Mouse (Mus musculus) limb, embryonic 12.5 days (tissue): Measurements from ENCODE around the gene Sh3pxd2a. TPM values are rescaled to one million over a fixed set of nuclear protein-coding genes. Genes with fewer than 3 reads are reported as not detected.
A peak's percentile ranks its signal among the peaks of the same experiment; 100 is the strongest.
"Not testable (repeated sequence)": the region's sequence is repeated elsewhere in the genome, so short reads cannot be mapped to it uniquely, and the experiment has no call there.

Experiments
- ATAC-seq: fragments of 200-750 bp; cut with Nextera tagmentation; 2 replicates; pipeline ENCODE4 v1.8.0; 2017; ENCODE audit warnings: low read depth, moderate TSS enrichment; ENCODE audit not compliant: insufficient number of reproducible peaks, insufficient read depth, low FRiP score, low TSS enrichment
- H3K27ac ChIP-seq: fragments of 300-500 bp; sonication (generic); 2 replicates; pipeline ENCODE4 v1.5.1; 2016; ENCODE audit warnings: mild to moderate bottlenecking, moderate library complexity
- H3K27me3 ChIP-seq: fragments of 300-500 bp; sonication (generic); 2 replicates; pipeline ENCODE4 v1.6.1; 2016; ENCODE audit warnings: mild to moderate bottlenecking, moderate library complexity
- H3K36me3 ChIP-seq: fragments of 300-500 bp; sonication (generic); 2 replicates; pipeline ENCODE4 v1.6.1; 2016; ENCODE audit warnings: mild to moderate bottlenecking, moderate library complexity
- H3K4me1 ChIP-seq: fragments of 300-500 bp; sonication (generic); replicated peaks from 2 replicates; pipeline ENCODE4 v1.6.1; 2016
- H3K4me2 ChIP-seq: fragments of 300-500 bp; sonication (generic); 2 replicates; pipeline ENCODE4 v1.6.1; 2016; ENCODE audit warnings: mild to moderate bottlenecking, moderate library complexity
- H3K4me3 ChIP-seq: fragments of 300-500 bp; sonication (generic); replicated peaks from 2 replicates; pipeline ENCODE4 v1.5.1; 2016; ENCODE audit warnings: mild to moderate bottlenecking
- H3K9ac ChIP-seq: fragments of 300-500 bp; sonication (generic); replicated peaks from 2 replicates; pipeline ENCODE4 v1.6.1; 2016; ENCODE audit warnings: mild to moderate bottlenecking, moderate library complexity
- H3K9me3 ChIP-seq: fragments of 300-500 bp; sonication (generic); 2 replicates; pipeline ENCODE4 v1.6.1; 2016; ENCODE audit warnings: mild to moderate bottlenecking, moderate library complexity
- WGBS: fragments of 180-500 bp; shearing (Covaris S2); methylation state at CpG from one replicate; pipeline ENCODE4 v1.1.7; 2016; 5-methylcytosine and 5-hydroxymethylcytosine counted together
- polyA plus RNA-seq: library from polyadenylated mRNA; unstranded; fragments of >200 nt; fragmentation: Nextera tagmentation; extraction: Ambion mirVana; gene quantifications from 2 replicates; pipeline ENCODE4 v1.2.1, GENCODE M21; 2016

Sh3pxd2a gene
- polyA plus RNA-seq, 1 experiment from 2014 or later = 7.7 TPM

DNA sequence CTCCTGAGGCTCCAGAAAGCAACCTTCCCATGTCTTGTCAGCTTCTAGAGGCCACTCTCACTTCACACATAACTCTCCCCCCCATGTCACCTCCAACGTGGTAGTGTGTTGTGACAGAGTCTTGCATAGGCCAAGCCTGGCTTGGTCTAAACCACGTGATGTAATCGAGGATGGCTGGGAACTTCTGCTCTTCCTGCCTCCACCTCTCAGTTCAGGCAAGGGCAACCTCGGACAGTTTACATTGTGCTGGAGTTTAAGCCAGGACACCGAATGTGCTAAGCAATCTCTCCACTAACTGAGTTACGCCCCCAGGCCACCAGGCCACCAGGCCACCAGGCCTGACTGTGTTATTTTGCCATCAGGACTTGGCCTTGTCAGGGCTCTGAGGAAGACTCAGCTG is 57.7 kb downstream of the Sh3pxd2a start:
- no peak overlapping the region for H3K4me2 ChIP-seq
- no peaks in the 10 kb centered on the region for H3K27me3 ChIP-seq
- no peak overlapping the region for H3K9ac ChIP-seq
- ATAC-seq = no peak
- H3K36me3 ChIP-seq = peaks cover 5% of the 10 kb centered on the region; the same call in 1 of the 2 replicates
- WGBS = 74% methylated on average over 6 of the region's 6 CpGs
- no peak overlapping the region for H3K27ac ChIP-seq
- no peak overlapping the region for H3K4me3 ChIP-seq
- H3K4me1 ChIP-seq = peaks cover 32% of the 10 kb centered on the region
- no peaks in the 10 kb centered on the region for H3K9me3 ChIP-seq

DNA sequence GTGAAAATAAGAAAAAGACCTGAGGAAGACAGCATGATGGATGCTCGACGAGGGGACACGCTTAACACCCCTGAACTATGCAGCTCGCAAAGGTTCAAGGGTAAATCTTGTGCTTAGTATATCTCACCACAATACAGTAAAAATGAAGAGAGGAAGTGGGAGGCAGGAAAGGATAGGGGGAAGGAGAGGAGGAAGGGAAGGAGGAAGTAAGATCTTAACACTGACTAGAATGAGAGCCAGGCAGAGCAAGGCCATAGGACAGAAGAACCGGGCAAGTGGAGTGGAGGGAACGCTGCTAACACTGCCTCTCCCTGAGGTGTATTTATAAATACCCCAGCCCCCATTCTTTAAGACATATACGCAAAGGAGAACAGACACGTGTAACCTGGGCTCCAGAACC is 58.7 kb downstream of the Sh3pxd2a start:
- no peak for ATAC-seq
- Histone ChIP-seq H3K4me1 (peaks cover 32% of the 10 kb centered on the region), H3K9me3 (no peaks in the 10 kb centered on the region), H3K27ac (no peak overlapping the region), H3K9ac (no peak overlapping the region), H3K4me2 (no peak overlapping the region), H3K36me3 (peaks cover 5% of the 10 kb centered on the region; the same call in 1 of the 2 replicates), H3K4me3 (no peak overlapping the region), H3K27me3 (no peaks in the 10 kb centered on the region)
- 89% methylated on average over 8 of the region's 8 CpGs for WGBS

DNA sequence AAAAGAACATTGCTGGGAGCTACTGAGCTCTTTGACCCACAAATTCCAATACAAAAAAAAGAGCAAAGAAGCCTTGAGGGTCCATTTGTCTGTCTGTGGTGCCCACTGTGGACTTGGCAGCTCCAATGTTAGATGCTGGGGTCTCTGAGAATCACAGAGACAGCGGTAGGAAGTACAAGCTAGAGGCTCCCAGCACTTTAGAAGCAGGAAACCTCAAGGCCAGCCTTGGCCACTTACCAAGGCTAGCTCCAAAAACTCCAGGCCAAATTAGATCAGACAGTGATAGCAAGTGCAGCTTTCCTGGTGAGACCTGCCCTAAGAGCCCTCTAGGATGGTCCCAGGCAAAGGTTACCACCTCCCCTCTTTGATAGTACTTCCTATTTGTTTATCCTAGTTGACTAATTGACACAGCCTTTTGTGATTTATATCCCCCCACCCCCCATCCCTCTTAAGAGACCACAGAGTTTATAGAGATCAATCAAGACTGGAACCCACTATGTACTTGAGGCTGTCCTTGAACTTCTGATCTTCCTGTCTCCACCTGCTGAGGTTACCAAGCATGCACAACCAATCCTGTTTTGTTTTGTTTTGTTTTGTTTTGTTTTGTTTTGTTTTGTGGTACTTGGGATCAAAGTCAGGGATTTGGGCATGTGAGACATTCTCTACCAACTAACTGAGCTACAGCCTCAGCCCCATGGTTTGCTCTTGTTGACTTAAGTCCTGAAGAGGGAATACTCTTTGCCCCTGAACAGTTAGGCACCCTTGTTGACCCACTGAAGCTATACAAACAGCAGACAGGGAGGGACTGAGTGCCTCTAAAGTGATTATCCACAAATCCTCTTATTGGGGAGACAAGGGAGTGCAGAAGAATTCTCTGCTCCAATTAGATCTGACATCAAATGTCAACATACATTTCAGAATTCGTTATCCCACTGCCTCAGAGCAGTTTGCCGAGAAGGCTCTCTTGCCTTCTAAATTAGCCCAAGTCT is 60.5 kb downstream of the Sh3pxd2a start:
- peaks cover 5% of the 10 kb centered on the region; the same call in 1 of the 2 replicates for H3K36me3 ChIP-seq
- H3K4me3 ChIP-seq = no peak overlapping the region
- 59% methylated on average over 3 of the region's 3 CpGs for WGBS
- no peaks in the 10 kb centered on the region for H3K9me3 ChIP-seq
- H3K27me3 ChIP-seq = no peaks in the 10 kb centered on the region
- no peak overlapping the region for H3K4me2 ChIP-seq
- H3K9ac ChIP-seq = no peak overlapping the region
- no peak for ATAC-seq
- H3K27ac ChIP-seq = peak overlapping the region; percentile 32; the same call in 1 of the 2 replicates
- H3K4me1 ChIP-seq = peaks cover 33% of the 10 kb centered on the region

DNA sequence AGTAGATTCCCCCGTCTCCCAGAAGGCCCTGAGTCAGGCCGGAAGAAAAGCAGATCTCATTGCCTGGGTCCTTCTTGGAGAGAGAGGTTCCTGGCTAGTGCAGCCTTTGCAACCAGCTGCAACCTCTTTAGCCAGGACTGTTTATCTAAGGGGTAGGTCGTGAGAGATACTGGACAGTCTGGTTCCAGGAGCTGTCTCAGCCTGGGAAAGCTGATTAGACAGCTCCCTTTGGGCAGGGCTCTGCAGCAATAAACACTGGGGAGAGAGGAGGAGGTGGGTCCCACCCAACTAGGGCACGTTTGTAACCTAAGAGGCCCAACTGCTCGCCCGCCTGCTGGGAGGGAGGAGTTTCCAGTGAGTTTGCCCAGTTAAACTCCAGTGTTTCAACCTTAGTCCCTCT is 61.2 kb downstream of the Sh3pxd2a start:
- no peaks in the 10 kb centered on the region for H3K9me3 ChIP-seq
- WGBS = 17% methylated on average over 6 of the region's 6 CpGs
- ATAC-seq = no peak
- H3K36me3 ChIP-seq = peaks cover 5% of the 10 kb centered on the region; the same call in 1 of the 2 replicates
- H3K9ac ChIP-seq = no peak overlapping the region
- peaks cover 36% of the 10 kb centered on the region for H3K4me1 ChIP-seq
- no peak overlapping the region for H3K4me3 ChIP-seq
- H3K27ac ChIP-seq = peak overlapping the region; percentile 32; the same call in 1 of the 2 replicates
- H3K4me2 ChIP-seq = no peak overlapping the region
- H3K27me3 ChIP-seq = no peaks in the 10 kb centered on the region

DNA sequence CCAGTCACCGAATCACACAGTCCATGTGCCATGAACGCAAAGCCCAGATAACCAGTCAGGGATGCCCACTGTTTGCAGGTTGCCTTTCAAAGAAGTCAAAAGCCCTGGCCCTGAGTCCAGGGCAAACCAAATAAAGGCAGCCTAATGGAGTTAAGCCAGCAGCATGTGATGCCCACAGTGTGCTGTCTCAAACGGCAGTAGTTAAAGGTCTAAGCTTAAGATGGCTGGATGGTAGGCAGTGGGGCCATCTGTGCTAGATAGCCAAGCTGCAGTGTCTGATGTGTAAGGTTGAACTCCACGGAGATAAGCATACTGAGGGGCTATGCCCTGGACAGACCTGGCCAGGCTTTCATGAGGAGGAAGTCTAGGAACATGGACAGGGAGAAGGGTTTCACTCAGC is 61.7 kb downstream of the Sh3pxd2a start:
- H3K4me2 ChIP-seq = no peak overlapping the region
- no peaks in the 10 kb centered on the region for H3K27me3 ChIP-seq
- H3K36me3 ChIP-seq = peaks cover 3% of the 10 kb centered on the region; the same call in 1 of the 2 replicates
- peaks cover 41% of the 10 kb centered on the region for H3K4me1 ChIP-seq
- no peaks in the 10 kb centered on the region for H3K9me3 ChIP-seq
- ATAC-seq = no peak
- WGBS = 69% methylated on average over 4 of the region's 4 CpGs
- no peak overlapping the region for H3K9ac ChIP-seq
- peak overlapping the region; percentile 8; the same call in 1 of the 2 replicates for H3K27ac ChIP-seq
- H3K4me3 ChIP-seq = no peak overlapping the region

DNA sequence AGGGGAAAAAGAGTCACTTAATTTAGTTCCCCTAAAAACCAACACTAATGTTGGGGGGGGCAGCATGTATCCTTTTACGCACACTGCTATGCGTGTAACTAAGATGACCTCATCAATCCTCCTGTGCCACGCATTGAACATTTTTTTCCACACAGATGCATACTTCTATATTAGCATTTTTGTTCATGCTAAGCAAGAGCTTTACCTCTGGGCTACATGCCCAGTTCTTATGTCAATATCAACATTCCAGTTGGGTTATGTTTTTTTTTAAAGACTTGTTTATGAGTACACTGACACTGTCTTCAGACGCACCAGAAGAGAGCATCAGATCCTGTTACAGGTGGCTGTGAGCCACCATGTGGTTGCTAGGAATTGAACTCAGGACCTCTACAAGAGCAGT is 64.5 kb downstream of the Sh3pxd2a start:
- peaks cover 42% of the 10 kb centered on the region for H3K4me1 ChIP-seq

DNA sequence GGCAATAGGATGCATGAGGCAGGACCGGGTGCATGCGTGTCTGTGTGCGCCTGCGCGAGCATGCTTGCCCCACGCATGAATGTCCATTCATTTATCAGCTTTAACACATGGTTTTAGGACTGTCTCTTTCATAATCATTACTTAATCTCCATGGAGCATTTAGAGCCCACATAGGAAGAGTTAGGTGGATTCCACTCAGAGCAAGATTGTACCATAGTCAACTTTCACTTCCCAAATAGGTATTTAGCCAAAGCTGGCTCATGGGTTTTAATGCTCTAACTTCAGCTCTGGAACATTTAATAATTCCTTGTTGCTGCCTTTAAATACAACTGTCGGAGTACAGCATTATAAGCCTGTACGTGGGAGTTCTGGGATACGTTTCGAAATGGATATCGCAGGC is 65.2 kb downstream of the Sh3pxd2a start:
- 96% methylated on average over 11 of the region's 11 CpGs for WGBS
- H3K4me2 ChIP-seq = no peak overlapping the region
- H3K27ac ChIP-seq = no peak overlapping the region
- no peak overlapping the region for H3K9ac ChIP-seq
- H3K27me3 ChIP-seq = no peaks in the 10 kb centered on the region
- no peaks in the 10 kb centered on the region for H3K36me3 ChIP-seq
- H3K4me3 ChIP-seq = no peak overlapping the region
- H3K9me3 ChIP-seq = no peaks in the 10 kb centered on the region
- ATAC-seq = no peak
- peaks cover 42% of the 10 kb centered on the region for H3K4me1 ChIP-seq

More for the DNA sequence above, 64.5 kb downstream of the Sh3pxd2a start:
- no peak overlapping the region for H3K4me3 ChIP-seq
- H3K9ac ChIP-seq = no peak overlapping the region
- no peak overlapping the region for H3K4me2 ChIP-seq
- WGBS = 83% methylated on average over 4 of the region's 4 CpGs
- no peaks in the 10 kb centered on the region for H3K27me3 ChIP-seq
- no peak for ATAC-seq
- no peak overlapping the region for H3K27ac ChIP-seq
- H3K9me3 ChIP-seq = no peaks in the 10 kb centered on the region
- H3K36me3 ChIP-seq = no peaks in the 10 kb centered on the region

DNA sequence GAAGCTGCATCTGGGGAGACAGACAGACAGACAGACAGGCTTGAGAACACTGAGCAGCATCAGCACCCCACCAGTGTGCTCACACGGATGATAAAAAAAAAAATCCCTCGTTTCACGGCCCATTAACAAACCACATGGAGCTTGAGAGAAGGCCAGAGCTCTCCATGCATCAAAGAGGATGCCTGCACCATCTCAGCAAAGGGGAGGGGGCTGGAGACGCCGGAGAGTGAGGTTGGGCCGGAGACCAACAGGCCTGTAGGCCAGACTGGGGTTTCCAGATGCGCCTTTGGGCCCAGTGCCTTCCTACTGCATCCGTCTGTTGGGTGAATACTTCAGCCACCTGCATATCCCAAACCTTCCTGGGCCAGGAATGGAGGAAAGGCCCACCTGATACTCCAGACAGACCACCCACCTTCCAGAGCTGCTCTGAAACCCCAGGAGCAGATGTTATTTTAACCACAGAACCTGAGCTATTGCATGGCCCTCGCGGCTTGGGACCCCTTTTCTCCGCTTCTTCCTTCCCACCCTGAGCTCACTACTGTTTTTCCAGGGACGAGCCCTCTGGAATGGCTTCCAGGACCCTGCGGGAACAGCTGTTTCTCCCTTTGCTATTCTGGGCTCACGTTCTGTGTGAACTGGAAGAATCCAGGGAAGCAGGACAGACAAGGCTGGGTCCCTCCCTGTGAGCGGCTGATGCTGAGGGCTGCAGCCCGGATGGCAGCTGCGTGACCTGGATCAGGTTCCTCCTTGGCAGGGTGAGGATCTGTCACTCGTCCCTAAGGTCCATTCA is 66.1 kb downstream of the Sh3pxd2a start:
- WGBS = 38% methylated on average over 18 of the region's 18 CpGs
- no peak overlapping the region for H3K4me3 ChIP-seq
- ATAC-seq = peak; percentile 45
- no peaks in the 10 kb centered on the region for H3K9me3 ChIP-seq
- H3K27me3 ChIP-seq = no peaks in the 10 kb centered on the region
- no peak overlapping the region for H3K4me2 ChIP-seq
- H3K27ac ChIP-seq = peak overlapping the region; percentile 74
- H3K9ac ChIP-seq = 0 out of 2 replicates have a peak overlapping the region, but pooled peaks have one; percentile 5
- peaks cover 4% of the 10 kb centered on the region; the same call in 1 of the 2 replicates for H3K36me3 ChIP-seq
- H3K4me1 ChIP-seq = peaks cover 36% of the 10 kb centered on the region

DNA sequence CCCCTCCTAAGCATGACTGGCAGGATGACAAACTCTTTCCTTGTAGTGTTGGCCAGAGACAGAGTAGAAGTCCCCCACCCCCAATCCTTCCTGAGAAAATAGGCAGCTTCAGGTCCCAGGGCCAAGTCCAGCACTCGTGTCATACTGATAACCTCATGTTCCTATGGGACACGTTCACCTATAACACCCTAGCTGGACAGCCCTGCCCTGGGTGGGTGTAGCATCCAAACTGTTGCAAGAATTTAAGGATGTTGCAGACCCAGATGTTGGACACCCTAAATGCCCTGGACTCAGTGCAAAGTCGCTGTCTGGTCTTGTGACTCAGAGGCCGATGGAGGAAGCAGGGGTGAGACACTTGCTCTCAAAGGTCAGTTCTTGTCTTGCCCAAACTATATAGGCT is 68.9 kb downstream of the Sh3pxd2a start:
- H3K4me2 ChIP-seq = no peak overlapping the region
- H3K4me1 ChIP-seq = peaks cover 21% of the 10 kb centered on the region
- H3K27me3 ChIP-seq = no peaks in the 10 kb centered on the region
- no peak overlapping the region for H3K9ac ChIP-seq
- no peak overlapping the region for H3K4me3 ChIP-seq
- H3K36me3 ChIP-seq = peaks cover 4% of the 10 kb centered on the region; the same call in 1 of the 2 replicates
- no peak overlapping the region for H3K27ac ChIP-seq
- WGBS = 85% methylated on average over 4 of the region's 4 CpGs
- no peaks in the 10 kb centered on the region for H3K9me3 ChIP-seq
- no peak for ATAC-seq

DNA sequence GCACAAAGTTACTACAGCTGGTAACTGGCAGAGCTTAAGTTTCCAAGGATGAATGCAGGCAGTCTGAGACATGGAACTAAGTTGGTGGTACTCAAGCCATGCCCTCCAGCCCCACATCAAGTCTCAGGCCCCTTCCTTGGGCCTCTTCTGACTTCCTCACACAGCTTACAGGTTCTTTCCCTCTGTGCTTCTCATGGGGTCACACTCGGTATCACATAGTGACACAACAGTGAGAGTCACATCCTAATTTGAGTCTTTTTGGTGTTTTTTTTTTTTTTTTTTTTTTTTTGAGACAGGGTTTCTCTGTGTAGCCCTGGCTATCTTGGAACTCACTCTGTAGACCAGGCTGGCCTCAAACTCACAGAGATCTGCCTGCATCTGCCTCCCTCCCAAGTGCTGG is 69.4 kb downstream of the Sh3pxd2a start:
- H3K9me3 ChIP-seq, ATAC-seq, H3K4me3 ChIP-seq, H3K27ac ChIP-seq, H3K9ac ChIP-seq, H3K4me2 ChIP-seq, H3K27me3 ChIP-seq, H3K36me3 ChIP-seq: not testable (repeated sequence)
- peaks cover 21% of the 10 kb centered on the region for H3K4me1 ChIP-seq
- WGBS = 90% methylated on average over 1 of the region's 1 CpGs

DNA sequence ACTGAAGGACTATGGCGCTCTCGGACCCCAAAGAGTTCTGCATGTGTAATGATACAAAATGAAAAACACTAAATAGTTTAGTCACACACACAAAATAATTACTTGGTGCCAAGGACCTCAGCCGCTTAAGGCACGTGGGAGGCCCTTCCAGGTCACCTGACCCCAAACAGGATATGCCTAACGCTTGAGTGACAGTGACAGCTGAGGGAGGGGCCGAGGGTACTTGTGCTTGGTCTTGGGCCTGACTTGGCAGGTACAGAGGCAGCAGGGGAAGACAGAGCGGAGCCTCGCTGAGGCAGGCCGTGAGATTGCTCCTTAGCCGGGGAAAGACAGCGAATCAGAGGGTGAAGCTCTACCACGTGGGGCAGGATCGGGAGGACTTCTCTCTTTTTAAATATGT is 73.3 kb downstream of the Sh3pxd2a start:
- no peak for ATAC-seq
- Histone ChIP-seq H3K4me1 (peaks cover 13% of the 10 kb centered on the region), H3K27me3 (no peaks in the 10 kb centered on the region), H3K9ac (no peak overlapping the region), H3K4me3 (no peak overlapping the region), H3K9me3 (no peaks in the 10 kb centered on the region), H3K36me3 (peaks cover 4% of the 10 kb centered on the region; the same call in 1 of the 2 replicates), H3K4me2 (no peak overlapping the region), H3K27ac (0 out of 2 replicates have a peak overlapping the region, but pooled peaks have one; percentile 37)
- WGBS = 79% methylated on average over 13 of the region's 13 CpGs
